ENCODE assay signal across 24 mouse cellular contexts in genomic region chr2:122599736-122600135, GRCm38 (mm10). TPM values are rescaled to one million over a fixed set of nuclear protein-coding genes. Genes with fewer than 3 reads are reported as not detected.
DNase-seq lines count a peak whose midpoint lies in the region; ATAC-seq and TF ChIP-seq lines count a peak whose summit lies in the region.
"Had no signal": no experiment of that assay in that cellular context is flagged by ENCODE, and none has a peak within 500 bp of the region (broad histone marks: within the 10 kb centered on the region; RNA-seq: fewer than 3 reads in every experiment).

No protein-coding gene starts in this region.

- peak; percentile 82 for DNase-seq in cerebellum, adult 11-12 months
- no peak for DNase-seq in cerebellum, postnatal 4 days (ENCODE audit: low spot score in 2 of 2)
- DNase-seq in heart, postnatal 10 days, result peak; percentile 37 to 38
- DNase-seq in heart, postnatal 4 days, result no peak
- peak; percentile 85 for DNase-seq in cerebellum, adult 9-11 months
- DNase-seq in gastrocnemius, postnatal 14 days, result peak; percentile 53
- no peak for DNase-seq in stomach, postnatal 0 days (ENCODE audit: low spot score)
- no peak for DNase-seq in lung, postnatal 25 days (ENCODE audit: low spot score)
- DNase-seq: adrenal gland, postnatal 36 days; kidney, adult 11 months; kidney, postnatal 4 days; layer of hippocampus, adult 9-11 months; liver, embryonic 13.5 days; lung, adult 2 months; lung, postnatal 14 days; right cerebral cortex, postnatal 25 days; spleen, adult 18-20 months; thymus, postnatal 14 days had no signal

- 75% methylated on average over 2 of the region's 2 CpGs for WGBS in stomach, postnatal 0 days

- H3K27me3 ChIP-seq in stomach, postnatal 0 days (ENCODE audit: control insufficient read depth, insufficient read depth, low read length), result no peaks in the 10 kb centered on the region
- H3K27me3 ChIP-seq: forebrain, embryonic 15.5 days; hindbrain, embryonic 12.5 days; kidney, embryonic 15.5 days; liver, embryonic 13.5 days; midbrain, embryonic 12.5 days had no signal

- H3K27ac ChIP-seq in stomach, postnatal 0 days (replicated peaks), result no peak overlapping the region
- H3K27ac ChIP-seq: embryonic facial prominence, embryonic 10.5 days; forebrain, embryonic 15.5 days; hindbrain, embryonic 12.5 days; kidney, embryonic 15.5 days; liver, embryonic 13.5 days; midbrain, embryonic 12.5 days had no signal

- no peak overlapping the region for H3K4me2 ChIP-seq in stomach, postnatal 0 days (replicated peaks; ENCODE audit: low read depth)
- H3K4me2 ChIP-seq: forebrain, embryonic 15.5 days; hindbrain, embryonic 12.5 days; kidney, embryonic 15.5 days; liver, embryonic 13.5 days; midbrain, embryonic 12.5 days had no signal

- H3K36me3 ChIP-seq in stomach, postnatal 0 days (ENCODE audit: control insufficient read depth, insufficient read depth, low read length), result no peaks in the 10 kb centered on the region
- H3K36me3 ChIP-seq: embryonic facial prominence, embryonic 10.5 days; forebrain, embryonic 15.5 days; hindbrain, embryonic 12.5 days; kidney, embryonic 15.5 days; liver, embryonic 13.5 days; midbrain, embryonic 12.5 days had no signal

- no peak overlapping the region for H3K4me3 ChIP-seq in stomach, postnatal 0 days (ENCODE audit: low read depth, low read length)
- H3K4me3 ChIP-seq: embryonic facial prominence, embryonic 10.5 days; forebrain, embryonic 15.5 days; hindbrain, embryonic 12.5 days; kidney, embryonic 15.5 days; left cerebral cortex, adult 2 months; liver, embryonic 13.5 days; midbrain, embryonic 12.5 days had no signal

- H3K9ac ChIP-seq in stomach, postnatal 0 days (ENCODE audit: low read length), result no peak overlapping the region
- H3K9ac ChIP-seq: forebrain, embryonic 15.5 days; hindbrain, embryonic 12.5 days; kidney, embryonic 15.5 days; liver, embryonic 13.5 days; midbrain, embryonic 12.5 days had no signal

- H3K9me3 ChIP-seq in stomach, postnatal 0 days (ENCODE audit: control insufficient read depth, low read length), result no peaks in the 10 kb centered on the region
- H3K9me3 ChIP-seq: embryonic facial prominence, embryonic 10.5 days; forebrain, embryonic 15.5 days; hindbrain, embryonic 12.5 days; kidney, embryonic 15.5 days; liver, embryonic 13.5 days; midbrain, embryonic 12.5 days had no signal

- no peak for ATAC-seq in stomach, postnatal 0 days (ENCODE audit: low FRiP score, low TSS enrichment)
- ATAC-seq: forebrain, embryonic 15.5 days had no signal

- TF ChIP-seq EP300 in stomach, postnatal 0 days (optimal IDR thresholded peaks at IDR 0.05), result no peak

- no peaks in the 10 kb centered on the region for H3K4me1 ChIP-seq in stomach, postnatal 0 days (replicated peaks; ENCODE audit: control insufficient read depth, insufficient read depth)
- H3K4me1 ChIP-seq: embryonic facial prominence, embryonic 10.5 days; forebrain, embryonic 15.5 days; hindbrain, embryonic 12.5 days; kidney, embryonic 15.5 days; liver, embryonic 13.5 days; midbrain, embryonic 12.5 days had no signal

- intact Hi-C loops in heart, postnatal 10 days (cut with DNase I), result loop anchor here (2.0 kb wide), 1 partner anchor 17 kb away; no protein-coding TSS in a partner anchor
- intact Hi-C loops in gastrocnemius, postnatal 14 days (cut with DNase I; ENCODE audit: low total_unique reads), result no loop called here

- no peak for TF ChIP-seq CTCF in stomach, postnatal 0 days (IDR thresholded peaks at IDR 0.05; ENCODE audit: low read depth)

RNA-seq across cellular contexts. Expression of gene Gatm, which starts 11.4 kb away (rescaled TPM):
- total RNA-seq in heart, postnatal 10 days (2021), result 1 to 10 TPM; 7.5 to 8.2 TPM
- 10 to 100 TPM in 1 of 2 experiments, 1 to 10 TPM in 1; 9.1 to 10.5 TPM for total RNA-seq in heart, postnatal 4 days (2021)
- total RNA-seq in gastrocnemius, postnatal 14 days (2021), result 10 to 100 TPM; 35.3 to 72.2 TPM
- polyA plus RNA-seq in stomach, postnatal 0 days (2015; fragmentation: Nextera tagmentation; extraction: Ambion mirVana), result 8.5 and 9.3 TPM in 2 replicates

RNA-seq across cellular contexts. Expression of gene AA467197, which starts 37.0 kb away (rescaled TPM):
- under 1 TPM in 1 of 2 experiments, not detected in 1; 0.45 TPM for total RNA-seq in heart, postnatal 10 days (2021)
- total RNA-seq in heart, postnatal 4 days (2021), result under 1 TPM in 1 of 2 experiments, not detected in 1; 0.36 TPM
- total RNA-seq in gastrocnemius, postnatal 14 days (2021), result not detected
- 193 and 201 TPM in 2 replicates for polyA plus RNA-seq in stomach, postnatal 0 days (2015; fragmentation: Nextera tagmentation; extraction: Ambion mirVana)
- polyA plus RNA-seq: forebrain, embryonic 15.5 days had no signal

Comparison
In these comparisons a context has a peak if more than half of its experiments do, and no peak if none do; other contexts are left out.
1. DNase-seq: peak in cerebellum, adult 11-12 months (single experiment), heart, postnatal 10 days (2 of 2), cerebellum, adult 9-11 months (single experiment) and gastrocnemius, postnatal 14 days (single experiment); none in cerebellum, postnatal 4 days (0 of 2), heart, postnatal 4 days (single experiment), stomach, postnatal 0 days (single experiment) and lung, postnatal 25 days (single experiment).